Mouse (Mus musculus): ENCODE measurements around the gene Entpd7.
A peak's percentile ranks its signal among the peaks of the same experiment; 100 is the strongest.

Entpd7 gene

DNA sequence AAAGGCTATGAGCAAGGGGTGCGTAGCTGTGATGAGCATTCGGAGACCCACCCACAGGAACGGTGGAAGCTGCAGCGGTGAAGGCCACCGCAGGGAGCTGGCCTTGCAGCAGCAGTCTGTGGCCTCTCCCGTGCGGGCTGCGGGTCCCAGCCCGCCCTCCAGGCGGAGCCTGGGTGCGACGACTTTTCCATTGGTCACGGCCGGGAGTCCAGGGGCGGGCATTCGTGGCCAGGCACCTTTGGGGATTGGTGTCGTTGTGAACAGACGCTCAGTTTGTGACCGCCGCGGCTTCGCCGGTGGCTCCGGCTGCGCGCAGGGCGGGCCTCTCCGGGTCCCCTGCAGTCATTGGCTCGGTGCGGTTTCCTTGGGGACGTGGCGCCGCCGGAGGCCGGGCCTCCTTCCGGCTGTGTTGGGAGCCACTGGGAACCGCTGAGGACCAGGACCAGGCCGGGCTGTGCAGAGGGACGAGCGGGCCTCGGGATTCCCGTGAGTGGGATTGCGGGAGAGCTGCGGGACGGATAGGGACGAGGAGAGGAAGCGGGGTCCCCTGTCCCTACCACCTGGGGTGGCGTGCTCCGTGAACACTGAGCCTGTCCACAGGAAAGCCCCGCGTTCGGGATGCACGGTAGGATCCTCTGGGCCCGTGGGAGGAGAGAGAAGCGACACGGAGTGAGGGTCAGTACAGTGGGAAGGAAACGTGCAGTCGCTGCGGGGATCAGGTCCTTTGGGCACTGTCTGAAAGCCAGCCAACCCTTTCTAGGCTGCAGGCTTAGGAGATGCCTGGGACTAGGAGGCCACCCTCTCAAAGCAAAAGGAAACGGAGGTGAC lies at the start of gene Entpd7:
Gene Entpd7, plus strand, starts transcription at position 254 of the 828 bp plus-strand sequence.
- peak; percentile 97 for DNase-seq (ENCODE audit: low read depth, low spot score)

DNA sequence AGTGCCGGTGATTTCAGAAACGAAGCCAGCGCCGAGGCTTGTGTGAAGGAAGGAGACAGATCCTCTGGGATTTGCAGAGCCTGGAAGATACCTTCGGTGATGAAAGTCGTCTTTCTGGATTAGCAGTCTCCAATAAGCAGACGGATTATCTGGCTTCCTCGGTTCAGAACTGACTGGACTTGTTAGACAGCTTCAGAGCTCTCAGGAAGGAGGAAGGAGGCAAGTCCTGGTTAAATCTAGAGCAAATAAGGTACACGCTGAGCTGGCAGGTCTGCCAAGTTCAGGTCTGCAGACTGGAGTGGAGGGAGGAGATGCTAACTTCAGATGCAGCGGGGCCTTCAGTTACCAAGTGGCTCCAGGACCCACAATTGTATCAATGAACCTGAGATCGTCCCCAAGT lies 47.6 kb upstream of the Entpd7 start:
- no peak for DNase-seq (ENCODE audit: low read depth, low spot score)

DNA sequence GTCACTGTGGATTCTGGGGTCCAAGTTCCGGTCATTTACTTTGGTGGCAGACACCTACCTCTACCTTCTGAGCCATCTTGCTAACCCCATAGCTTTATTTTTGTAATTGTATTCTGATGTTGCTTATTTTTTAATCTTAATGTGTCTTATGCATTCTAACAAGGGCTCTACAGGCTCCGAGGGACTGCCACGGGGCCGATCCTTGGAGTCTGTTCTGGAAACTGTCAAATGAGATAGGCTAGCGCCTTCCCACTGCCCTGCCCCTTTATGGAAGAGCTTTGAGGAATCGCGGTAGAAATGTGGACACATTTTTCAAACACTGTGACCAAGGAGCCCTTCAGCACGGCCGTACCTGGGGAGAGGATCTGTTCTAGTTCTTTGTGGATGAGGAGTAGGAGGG lies 46.6 kb upstream of the Entpd7 start:
- no peak for DNase-seq (ENCODE audit: low read depth, low spot score)

DNA sequence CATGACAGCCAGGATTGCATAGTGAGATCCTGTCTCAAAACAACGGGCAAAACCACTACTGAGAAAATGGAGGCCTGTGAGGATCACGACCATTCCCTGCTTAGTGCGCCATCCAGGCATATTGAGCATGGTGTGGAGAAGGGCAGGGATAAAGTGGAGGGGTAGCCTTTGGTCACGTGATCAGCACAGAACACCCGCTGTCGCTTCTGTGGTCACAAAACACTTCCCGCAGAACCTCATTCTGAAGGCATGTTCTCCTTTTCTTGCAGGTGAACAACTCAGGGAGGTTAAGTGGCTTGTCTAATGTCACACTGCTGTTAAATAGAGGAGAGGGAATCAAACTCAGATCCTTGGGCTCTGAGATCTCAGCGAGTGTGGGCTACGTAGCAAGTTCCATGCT lies 44.0 kb upstream of the Entpd7 start:
- DNase-seq (ENCODE audit: low read depth, low spot score), result no peak

DNA sequence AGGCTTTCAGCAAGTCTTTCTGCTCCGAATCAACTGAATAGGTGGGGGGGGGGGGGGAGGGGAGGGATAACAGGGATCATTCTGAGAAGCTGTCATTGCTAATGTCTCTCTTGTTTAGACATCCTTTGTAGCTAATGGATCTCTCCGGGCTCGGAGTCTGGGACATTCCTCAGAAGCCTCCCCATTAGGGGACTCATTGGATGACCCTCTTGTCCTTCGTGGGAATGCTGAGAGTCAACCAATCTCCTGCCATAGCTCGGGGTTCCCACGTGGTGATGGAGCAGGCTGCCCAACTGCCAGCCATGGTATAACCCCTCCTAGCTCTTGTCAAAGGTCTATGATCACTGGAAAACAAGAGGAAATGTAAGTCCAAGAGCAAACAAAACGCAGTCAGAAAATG lies 42.6 kb upstream of the Entpd7 start:
- no peak for DNase-seq (ENCODE audit: low read depth, low spot score)

DNA sequence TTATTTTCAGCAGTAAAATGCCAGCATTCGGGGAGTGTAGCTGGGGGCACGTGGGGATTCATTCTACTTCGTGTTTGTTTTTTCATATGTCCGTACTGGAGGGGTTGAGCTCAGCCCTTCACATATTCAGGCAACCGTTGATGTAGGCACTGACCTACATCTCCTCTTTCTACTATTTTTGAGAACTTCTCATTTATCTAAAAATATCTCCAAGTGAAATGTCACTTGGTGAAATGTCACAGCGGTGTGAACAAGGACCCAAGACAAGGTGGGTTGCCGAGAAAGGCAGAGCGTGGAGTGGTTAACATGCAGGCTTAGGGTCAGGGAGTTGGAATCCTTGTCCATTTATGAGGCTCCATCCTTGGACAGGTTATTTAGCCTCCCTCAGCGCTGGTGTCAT lies 42.2 kb upstream of the Entpd7 start:
- no peak for DNase-seq (ENCODE audit: low read depth, low spot score)

DNA sequence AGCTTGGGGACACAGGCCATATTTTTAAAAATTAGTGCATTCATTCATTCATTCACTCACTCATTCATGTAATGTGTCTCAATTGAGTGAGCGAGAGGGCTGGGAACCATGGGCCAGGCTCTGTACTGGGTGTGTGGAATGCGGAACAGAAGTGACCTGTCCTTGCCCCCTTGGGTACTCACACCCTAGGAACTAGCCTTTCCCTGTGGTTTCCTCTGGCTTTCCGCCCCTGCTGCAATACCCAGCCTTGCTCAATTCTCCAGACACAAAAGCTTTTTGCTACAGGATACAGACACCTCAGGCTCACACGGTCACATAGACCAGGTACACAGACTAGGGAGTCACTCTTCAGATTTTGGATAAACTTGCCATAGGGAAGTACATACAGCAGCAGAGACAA lies 41.1 kb upstream of the Entpd7 start:
- DNase-seq (ENCODE audit: low read depth, low spot score), result no peak

DNA sequence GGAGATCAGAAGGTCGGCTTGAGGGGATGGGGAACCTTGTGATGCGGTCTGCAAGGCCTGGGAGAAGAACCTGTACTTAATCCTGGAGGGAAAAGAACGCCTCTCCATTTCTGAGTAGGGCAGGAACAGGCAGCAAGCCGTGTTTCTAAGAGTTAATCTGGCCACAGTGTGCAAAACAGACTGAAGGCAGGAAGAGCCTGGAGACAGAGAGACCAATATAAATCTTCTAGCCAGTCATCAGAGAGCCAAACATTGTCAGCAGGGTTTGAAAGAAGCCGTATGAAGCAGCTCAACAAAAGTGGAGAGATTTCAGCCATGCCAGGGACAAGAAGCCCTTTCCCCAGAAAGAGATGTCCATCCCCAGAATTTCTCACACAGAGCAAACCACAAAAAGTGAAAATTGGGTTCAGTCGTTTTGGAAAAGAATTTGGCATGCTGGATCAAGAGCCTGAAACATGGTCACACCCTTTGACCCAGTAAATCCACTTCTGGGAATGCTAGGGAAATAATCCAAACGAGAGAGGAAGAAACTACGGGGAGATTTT lies 38.2 kb upstream of the Entpd7 start:
- no peak for DNase-seq (ENCODE audit: low read depth, low spot score)

DNA sequence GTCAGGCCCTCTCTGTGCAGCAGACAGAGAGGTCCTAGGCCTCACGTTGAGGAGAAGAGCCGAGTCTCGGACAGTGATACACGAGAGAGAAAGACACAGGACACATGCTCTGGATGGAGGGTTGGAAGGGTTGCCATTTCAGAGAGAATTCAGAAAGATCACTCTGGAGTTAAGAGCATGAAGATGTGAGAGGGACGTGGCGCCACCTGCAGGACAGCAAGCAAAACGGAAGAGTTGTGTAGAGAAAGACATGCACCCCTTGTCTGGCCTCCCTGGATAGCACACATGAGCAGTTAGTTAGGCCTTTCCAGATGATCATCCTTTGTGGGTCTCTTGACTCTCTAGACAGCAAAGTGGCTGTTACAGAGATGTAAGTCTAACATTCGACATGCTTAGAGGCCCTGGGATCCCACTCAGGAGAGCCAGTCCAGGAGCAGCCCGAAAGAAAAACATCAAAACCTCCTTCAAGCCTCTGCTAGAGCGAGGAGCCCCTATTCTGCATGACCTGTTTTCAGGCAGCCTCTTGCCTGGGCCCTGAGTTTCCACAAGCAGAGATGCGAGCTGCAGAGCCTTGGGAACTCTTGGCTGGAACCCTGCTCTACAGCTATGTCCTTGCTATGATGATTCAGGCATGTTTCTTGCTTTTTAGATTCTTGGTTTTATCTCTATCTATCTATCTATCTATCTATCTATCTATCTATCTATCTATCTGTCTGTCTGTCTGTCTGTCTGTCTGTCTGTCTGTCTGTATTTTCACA lies 33.6 kb upstream of the Entpd7 start:
- DNase-seq (ENCODE audit: low read depth, low spot score), result peak; percentile 79

DNA sequence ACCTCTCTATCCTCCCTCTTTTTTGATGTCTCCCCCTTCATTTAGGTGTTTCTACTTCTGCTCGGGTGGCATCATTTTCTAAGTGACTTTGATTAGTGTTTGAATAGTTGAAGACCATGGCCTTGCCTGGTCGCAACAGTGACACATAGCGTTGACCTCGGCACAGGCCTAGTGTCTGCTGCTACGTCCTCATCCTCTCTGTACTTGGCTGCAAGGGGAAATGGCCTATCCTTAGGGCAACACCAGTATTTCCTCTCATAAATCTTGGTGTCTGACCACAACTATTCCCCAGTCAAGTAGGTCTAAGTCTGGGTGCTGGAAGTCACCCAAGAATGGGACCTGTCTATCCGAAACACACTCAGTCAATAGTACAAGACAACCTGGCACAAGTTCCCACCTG lies 29.8 kb upstream of the Entpd7 start:
- no peak for DNase-seq (ENCODE audit: low read depth, low spot score)

DNA sequence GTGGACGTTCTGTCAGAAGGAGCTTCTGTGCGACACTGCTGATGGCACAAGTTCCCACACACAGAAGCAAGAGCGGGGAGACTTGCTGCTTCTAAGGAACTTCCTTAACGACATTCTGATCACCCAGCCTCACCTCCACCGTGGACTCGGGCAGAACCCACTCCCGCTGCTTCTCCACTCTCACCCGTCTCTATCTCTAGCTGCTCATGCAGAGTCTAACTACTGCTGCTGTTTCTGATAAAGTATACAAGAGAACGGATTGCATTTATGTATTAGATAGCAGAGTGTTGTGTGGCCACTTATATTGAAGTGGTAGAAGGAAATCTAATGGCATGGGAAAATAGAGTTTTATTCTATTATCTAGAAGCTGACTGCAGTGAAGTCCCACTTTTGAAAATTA lies 28.7 kb upstream of the Entpd7 start:
- DNase-seq (ENCODE audit: low read depth, low spot score), result no peak

DNA sequence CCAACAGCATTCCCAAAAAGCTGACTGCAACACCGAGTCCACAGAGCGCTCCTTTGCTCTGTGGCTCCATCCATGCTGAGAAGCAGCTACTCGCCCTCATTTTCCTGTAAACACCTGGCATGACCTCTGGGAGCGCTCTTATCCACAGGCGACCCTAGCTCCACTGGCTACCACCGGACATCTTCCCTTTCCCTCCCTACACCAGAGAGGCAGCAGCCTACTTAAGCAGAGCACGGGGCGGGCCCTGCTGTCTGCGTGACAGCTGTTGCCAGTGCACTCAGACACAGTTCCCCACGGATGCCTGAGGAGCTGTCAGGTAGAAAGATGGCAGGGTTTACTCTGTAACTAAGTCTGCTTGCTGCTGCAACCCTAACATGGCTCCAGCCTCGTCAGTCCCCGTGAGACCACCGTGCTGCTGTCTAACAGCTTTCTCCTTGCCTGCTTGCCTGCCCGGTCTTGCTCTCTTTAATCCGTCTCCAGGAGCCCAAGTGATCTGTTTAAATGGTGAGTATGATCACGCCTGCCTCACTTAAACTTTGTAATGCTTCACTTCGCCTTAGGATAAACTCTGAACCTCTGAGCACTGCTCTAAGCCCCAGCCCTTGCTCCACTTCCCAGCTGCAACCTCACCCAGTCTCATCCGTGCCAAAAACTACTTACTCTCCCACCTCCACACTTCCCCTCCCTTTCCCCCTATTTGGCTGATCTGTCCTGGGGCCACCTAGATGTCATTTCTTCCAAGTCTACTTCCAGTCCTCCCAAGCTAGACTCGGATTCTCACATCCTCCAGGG lies 27.1 kb upstream of the Entpd7 start:
- peak; percentile 18 for DNase-seq (ENCODE audit: low read depth, low spot score)

DNA sequence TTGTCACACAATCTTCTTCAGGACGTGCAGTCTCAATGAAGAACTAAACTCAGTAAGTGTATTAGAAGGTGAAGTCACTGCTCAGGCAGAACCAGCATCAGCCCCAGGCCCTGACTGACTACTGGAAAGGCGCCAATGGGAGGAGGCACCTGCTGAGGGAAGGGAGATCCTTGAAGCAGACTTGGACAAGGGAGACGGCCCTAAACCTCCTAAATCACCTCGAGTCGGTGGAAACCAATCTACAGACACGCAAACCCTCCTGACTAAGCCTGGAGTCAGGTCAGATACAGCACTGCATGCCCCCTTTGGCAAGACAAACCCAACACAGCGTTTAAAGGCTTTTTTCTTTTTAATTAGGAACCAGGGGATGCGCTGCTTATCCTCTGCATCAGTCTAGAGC lies 26.0 kb upstream of the Entpd7 start:
- DNase-seq (ENCODE audit: low read depth, low spot score), result no peak

DNA sequence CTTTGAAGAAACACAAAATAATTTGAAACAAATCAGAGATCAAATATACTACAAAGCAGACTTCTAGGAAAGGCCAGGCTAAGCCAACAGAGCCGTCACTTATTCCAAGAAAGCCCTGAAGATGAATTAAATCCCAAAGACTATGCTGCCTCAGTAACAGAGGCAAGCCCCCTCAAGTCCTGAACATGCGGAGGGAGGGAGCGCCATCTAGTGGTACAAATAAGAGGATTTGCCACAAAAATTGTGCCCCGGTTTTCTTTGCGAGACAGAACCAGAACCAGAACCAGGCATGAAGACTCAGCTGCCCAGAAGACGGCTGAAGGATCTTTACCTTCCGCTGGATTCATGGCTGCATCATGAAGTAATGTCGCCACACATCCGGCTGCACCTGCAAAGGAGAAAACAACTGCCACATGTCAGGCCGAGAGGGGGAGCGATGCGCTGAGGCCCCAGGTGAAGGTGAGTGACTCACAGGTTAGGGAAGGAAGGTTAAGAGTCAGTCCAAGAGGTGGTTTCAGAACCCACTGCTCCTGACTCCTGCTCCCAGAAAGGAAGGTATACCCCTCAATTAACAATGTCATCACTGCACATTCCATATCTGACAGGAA lies 23.9 kb upstream of the Entpd7 start:
- peak; percentile 72 for DNase-seq (ENCODE audit: low read depth, low spot score)

DNA sequence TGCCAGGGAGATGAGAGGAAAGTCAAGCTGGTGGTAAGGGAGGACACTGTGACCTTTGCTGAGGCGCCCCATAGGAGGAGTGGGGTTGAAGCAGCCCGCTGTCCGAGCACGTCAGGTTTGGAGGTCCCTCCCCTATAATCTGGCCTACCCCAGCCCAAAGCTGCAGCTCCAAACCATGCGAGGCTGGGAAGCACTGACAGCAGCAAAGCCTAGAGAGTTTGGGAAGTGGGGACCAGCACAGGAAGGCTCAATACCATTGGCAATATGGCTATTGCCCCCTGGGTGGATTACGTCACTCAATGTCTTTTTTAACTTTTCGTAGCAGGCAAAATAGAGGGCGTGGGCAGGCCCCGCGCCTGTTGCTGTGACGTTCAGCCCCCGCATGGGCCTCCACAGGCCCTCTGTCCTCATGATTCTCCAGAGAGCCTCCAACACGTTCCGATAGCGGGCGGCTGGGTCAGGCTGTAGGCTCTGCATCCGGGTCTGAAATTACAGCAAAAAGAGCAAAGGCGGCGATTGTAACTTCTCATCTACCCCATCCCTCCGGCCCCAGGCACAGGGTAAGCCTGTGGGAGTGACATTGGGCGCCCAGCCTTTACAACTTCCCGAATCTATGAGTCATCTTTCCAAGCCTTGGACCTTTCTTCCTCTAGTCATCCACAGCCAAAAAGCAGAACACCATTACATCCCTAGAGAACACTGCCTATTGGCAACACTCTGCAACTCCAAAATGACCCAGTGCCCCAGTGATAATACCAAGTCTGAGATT lies 22.6 kb upstream of the Entpd7 start:
- DNase-seq (ENCODE audit: low read depth, low spot score), result no peak

DNA sequence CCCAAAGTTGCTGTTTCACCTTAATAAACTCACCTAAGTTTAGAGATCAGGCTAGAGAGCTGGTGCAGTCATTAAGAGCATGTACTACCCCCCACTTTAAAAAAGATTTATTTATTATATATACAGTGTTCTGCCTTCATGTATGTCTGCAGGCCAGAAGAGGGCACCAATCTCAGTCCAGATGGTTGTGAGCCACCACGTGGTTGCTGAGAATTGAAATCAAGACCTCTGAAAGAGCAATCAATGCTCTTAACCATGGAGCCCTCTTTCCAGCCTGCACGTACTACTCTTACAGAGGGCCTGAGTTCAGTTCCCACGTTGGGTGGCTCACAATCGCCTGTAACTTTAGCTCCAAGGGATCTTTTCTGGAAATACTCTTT lies 22.1 kb upstream of the Entpd7 start:
- DNase-seq (ENCODE audit: low read depth, low spot score), result no peak

DNA sequence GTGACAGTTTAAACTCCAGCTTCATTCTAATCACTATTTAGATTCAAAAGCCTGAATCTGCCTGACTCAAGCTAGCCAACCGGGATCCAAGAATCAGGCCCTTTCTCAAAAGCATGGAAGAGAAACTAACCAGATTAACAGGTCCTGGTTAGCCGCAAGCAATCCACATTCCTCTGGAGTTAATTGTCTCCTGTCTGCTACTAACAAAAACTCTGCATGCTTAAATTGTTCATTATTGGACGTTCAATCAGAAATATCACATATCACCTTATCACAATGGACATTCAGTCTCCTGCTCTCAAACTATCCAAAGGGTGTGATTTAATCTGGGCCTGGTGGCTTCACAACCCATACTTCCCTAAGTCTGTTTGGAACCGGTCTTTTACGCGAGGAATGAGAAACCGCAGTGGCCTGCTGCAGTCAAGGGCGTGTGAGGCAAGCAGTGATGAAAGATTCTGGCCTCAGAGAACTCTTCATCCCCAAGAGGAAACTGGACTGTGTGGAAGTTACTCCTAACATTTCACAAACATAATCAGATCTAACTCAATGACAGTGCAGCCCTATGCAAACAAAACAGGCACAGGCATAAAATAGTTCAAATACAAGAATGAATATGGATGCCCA lies 20.2 kb upstream of the Entpd7 start:
- no peak for DNase-seq (ENCODE audit: low read depth, low spot score)

DNA sequence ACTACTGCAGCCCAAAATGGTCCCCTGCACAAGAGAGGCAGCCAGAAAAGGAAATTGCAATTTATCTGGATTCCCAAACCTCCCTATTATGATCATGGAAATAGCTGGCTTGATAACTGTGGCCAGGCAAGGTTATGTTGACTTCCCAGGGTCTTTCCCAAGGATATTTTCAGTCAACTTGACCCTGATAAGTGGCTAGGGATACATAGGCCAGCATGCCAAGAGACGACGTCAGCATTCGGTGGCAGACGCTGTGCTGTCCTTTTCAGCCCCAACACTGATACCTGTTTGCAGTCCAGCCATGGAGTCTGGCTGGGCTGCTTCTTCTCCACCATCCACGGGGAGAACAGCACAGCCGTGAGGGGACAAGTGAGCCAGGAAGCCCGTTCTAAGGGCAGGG lies 18.4 kb upstream of the Entpd7 start:
- no peak for DNase-seq (ENCODE audit: low read depth, low spot score)

DNA sequence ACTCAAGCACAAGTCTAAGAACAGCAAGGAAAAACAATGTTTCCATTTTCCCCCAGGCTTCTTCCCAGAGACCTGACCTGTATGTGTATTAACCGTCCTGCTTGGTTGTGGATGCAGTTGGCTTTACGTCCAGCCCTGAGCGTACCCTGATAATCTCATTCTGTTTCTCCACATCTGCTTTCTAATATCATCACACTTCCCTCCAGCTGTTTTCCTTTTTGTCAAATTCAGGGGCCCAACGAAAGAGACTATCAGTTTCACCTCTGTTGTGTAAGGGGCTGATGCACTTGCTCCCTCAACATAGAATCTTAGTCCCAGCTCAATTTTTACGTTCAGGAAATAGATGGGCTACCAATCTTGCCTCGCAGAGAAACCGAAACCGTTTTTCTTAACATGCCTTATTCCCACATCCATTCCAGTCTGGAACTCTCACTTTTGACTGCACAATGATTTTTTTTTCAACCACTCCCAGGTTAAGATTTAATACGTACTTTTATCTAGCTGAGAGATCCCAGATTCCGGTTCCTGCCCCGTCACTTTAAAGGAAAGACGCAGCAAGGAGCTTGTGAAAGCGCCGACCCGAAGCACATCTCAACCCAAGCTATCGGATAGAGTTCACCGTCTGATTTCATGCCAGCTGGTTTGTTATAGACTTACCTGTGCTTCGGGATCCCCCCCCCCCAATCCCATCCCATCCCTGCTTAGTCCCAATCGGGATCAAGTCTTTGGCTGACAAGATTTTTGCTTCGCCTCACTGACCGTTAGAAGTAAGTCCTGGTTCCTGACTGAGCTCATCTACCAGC lies 15.8 kb upstream of the Entpd7 start:
- DNase-seq (ENCODE audit: low read depth, low spot score), result no peak

DNA sequence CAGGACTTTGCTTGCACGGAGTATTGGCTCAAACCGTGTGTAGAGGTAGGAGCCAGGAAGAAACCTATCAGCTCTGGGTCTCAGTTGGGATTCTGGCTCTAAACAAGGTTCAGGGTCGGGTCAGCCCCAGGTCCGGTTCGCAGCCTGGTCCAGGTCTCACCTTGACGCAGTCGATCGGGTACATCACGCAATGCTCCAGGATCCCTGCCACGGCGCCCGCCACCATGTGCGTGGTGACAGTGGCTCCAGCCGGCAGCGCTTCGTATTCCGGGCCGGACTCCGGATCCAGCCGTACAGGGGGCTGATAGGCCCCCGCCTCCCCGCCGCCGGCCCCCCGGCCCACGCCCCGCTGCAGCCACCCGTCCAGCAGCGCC lies 15.2 kb upstream of the Entpd7 start:
- no peak for DNase-seq (ENCODE audit: low read depth, low spot score)

Data from mesoderm, embryonic 11.5 days (tissue).